Mouse (Mus musculus) limb, embryonic 13.5 days (tissue): Measurements from ENCODE around the gene Hcn4. TPM values are rescaled to one million over a fixed set of nuclear protein-coding genes. Genes with fewer than 3 reads are reported as not detected.

Experiments used
- ATAC-seq: fragments of 200-750 bp; cut with Nextera tagmentation; 2 replicates; pipeline ENCODE4 v1.8.0; 2017; ENCODE audit warnings: low read depth, moderate number of reproducible peaks, moderate TSS enrichment; ENCODE audit not compliant: low FRiP score
- H3K27ac ChIP-seq: fragments of 300-500 bp; sonication (generic); 2 replicates; pipeline ENCODE4 v1.5.1; 2015; ENCODE audit warnings: inconsistent platforms, mild to moderate bottlenecking, moderate library complexity
- H3K27me3 ChIP-seq: fragments of 300-500 bp; sonication (generic); 2 replicates; pipeline ENCODE4 v1.6.1; 2015; ENCODE audit warnings: mild to moderate bottlenecking, inconsistent platforms
- H3K36me3 ChIP-seq: fragments of 300-500 bp; sonication (generic); 2 replicates; pipeline ENCODE4 v1.6.1; 2015; ENCODE audit warnings: inconsistent platforms, mild to moderate bottlenecking, moderate library complexity
- H3K4me1 ChIP-seq: fragments of 300-500 bp; sonication (generic); 2 replicates; pipeline ENCODE4 v1.6.1; 2015; ENCODE audit warnings: inconsistent platforms
- H3K4me2 ChIP-seq: fragments of 300-500 bp; sonication (generic); replicated peaks from 2 replicates; pipeline ENCODE4 v1.6.1; 2015; ENCODE audit warnings: inconsistent platforms, mild to moderate bottlenecking, moderate library complexity
- H3K4me3 ChIP-seq: fragments of 300-500 bp; sonication (generic); 2 replicates; pipeline ENCODE4 v1.5.1; 2015; ENCODE audit warnings: moderate library complexity, mild to moderate bottlenecking, inconsistent platforms
- H3K9ac ChIP-seq: fragments of 300-500 bp; sonication (generic); 2 replicates; pipeline ENCODE4 v1.6.1; 2015; ENCODE audit warnings: mild to moderate bottlenecking, inconsistent platforms
- H3K9me3 ChIP-seq: fragments of 300-500 bp; sonication (generic); 2 replicates; pipeline ENCODE4 v1.6.1; 2016; ENCODE audit warnings: inconsistent platforms
- WGBS: fragments of 180-500 bp; shearing (Covaris S2); methylation state at CpG from one replicate; pipeline ENCODE4 v1.1.7; 2015; 5-methylcytosine and 5-hydroxymethylcytosine counted together
- polyA plus RNA-seq: library from polyadenylated mRNA; unstranded; fragments of >200 nt; fragmentation: Nextera tagmentation; extraction: Ambion mirVana; gene quantifications from 2 replicates; pipeline ENCODE4 v1.2.1, GENCODE M21; 2015

The Hcn4 gene
- polyA plus RNA-seq, 1 experiment from 2014 or later: 0.29 TPM

DNA sequence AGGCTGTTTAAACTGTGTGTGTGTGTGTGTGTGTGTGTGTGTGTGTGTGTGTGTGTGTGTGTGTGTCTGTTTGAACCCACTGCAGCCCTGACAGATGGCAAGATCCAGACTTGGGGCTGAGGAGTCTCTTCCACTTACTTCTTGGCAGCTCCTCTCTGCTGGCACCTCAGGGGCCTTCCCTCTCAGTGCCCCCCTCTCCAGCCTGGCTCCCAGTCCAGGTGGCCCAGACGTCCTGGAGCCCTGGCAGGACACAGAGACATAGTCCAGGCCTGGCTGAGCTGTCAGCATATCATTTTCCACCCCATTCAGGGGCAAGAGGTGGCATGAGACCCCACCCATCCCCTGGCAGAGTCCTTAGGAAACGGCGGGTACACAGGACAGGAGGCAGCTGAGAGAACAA lies 5.5 kb upstream of the Hcn4 start:
- H3K27ac ChIP-seq: no peak overlapping the region
- H3K36me3 ChIP-seq: no peaks in the 10 kb centered on the region
- H3K4me1 ChIP-seq: peaks cover 7% of the 10 kb centered on the region
- no peak overlapping the region for H3K4me3 ChIP-seq
- ATAC-seq: no peak
- H3K27me3 ChIP-seq: peaks cover 68% of the 10 kb centered on the region
- WGBS: 29% methylated on average over 3 of the region's 3 CpGs
- H3K9me3 ChIP-seq: no peaks in the 10 kb centered on the region
- H3K4me2 ChIP-seq: no peak overlapping the region
- H3K9ac ChIP-seq: no peak overlapping the region

DNA sequence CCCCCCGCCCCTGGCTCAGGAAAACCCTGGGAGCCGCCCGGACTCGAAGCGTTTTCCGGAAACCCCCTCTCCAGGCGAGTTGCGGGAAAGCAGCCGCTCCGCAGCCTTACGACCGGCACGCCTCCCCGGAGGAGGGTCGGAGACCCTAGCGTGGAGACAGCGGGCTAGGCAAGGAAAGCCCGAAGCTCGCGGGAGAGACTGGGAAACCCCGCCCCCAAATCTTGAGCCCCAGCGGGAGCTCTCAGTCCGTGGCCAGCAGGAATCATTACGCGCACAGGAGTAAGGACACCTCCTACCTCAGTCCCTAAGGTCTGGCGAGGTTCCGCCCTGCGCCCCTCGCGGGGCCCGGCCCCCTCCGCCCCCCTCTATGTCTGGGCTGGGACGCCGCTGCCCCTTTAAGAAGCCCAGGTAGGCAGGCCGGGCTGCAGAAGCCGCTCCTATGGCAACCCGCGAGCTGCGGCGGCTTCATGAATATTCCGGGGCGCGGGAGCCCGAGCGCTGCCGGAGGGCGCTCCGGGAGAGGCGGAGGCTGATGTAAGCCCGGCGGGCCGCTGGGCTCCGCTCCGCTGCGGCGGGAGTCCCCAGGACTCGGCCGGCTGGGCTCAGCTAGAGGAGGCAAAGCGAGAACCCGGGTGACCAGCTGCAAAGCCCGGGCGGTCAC lies 651 bp upstream of the Hcn4 start:
- no peaks in the 10 kb centered on the region for H3K36me3 ChIP-seq
- WGBS: under 1% methylated on average over 59 of the region's 62 CpGs
- H3K27me3 ChIP-seq: peaks cover 83% of the 10 kb centered on the region
- H3K9ac ChIP-seq: peak overlapping the region; percentile 74
- H3K9me3 ChIP-seq: no peaks in the 10 kb centered on the region
- peak; percentile 91 for ATAC-seq
- H3K27ac ChIP-seq: no peak overlapping the region; the same call in 1 of the 2 replicates
- peak overlapping the region; percentile 81 for H3K4me3 ChIP-seq
- H3K4me1 ChIP-seq: peaks cover 20% of the 10 kb centered on the region
- H3K4me2 ChIP-seq: peak overlapping the region; percentile 100

DNA sequence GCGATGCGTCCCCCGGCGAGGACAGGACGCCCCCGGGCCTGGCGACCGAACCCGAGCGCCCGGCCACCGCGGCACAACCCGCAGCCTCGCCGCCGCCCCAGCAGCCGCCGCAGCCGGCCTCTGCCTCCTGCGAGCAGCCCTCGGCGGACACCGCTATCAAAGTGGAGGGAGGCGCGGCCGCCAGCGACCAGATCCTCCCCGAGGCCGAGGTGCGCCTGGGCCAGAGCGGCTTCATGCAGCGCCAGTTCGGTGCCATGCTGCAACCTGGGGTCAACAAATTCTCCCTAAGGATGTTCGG lies 655 bp downstream of the Hcn4 start:
- peaks cover 20% of the 10 kb centered on the region for H3K4me1 ChIP-seq
- peak overlapping the region; percentile 81 for H3K4me3 ChIP-seq
- ATAC-seq: no peak
- peak overlapping the region; percentile 74 for H3K9ac ChIP-seq
- H3K36me3 ChIP-seq: no peaks in the 10 kb centered on the region
- H3K4me2 ChIP-seq: peak overlapping the region; percentile 100
- H3K9me3 ChIP-seq: no peaks in the 10 kb centered on the region
- under 1% methylated on average over 28 of the region's 35 CpGs for WGBS
- peaks cover 73% of the 10 kb centered on the region for H3K27me3 ChIP-seq
- no peak overlapping the region for H3K27ac ChIP-seq

DNA sequence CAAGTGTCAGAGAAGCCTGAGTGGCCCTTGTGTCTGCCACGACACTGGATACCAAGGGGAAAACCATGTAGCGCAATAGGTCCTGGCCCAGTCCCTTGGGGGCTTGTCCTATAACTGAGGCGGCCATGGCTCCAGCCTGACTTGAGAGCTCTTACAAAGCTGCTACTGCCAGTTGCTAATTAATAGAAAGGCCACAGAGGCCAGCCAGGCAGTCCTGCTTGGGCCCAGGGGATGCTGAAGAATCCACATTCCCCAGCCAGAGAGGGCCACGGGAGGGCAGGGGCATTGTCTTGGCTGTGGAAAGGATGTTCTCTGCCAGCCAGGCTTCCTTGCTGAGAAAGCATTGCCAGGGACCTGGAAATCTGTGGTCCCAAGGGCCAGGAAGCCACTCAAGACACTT lies 6.4 kb downstream of the Hcn4 start:
- no peak overlapping the region for H3K4me3 ChIP-seq
- ATAC-seq: no peak
- H3K9me3 ChIP-seq: no peaks in the 10 kb centered on the region
- no peaks in the 10 kb centered on the region for H3K36me3 ChIP-seq
- WGBS: 60% methylated on average over 4 of the region's 4 CpGs
- no peak overlapping the region for H3K27ac ChIP-seq
- H3K9ac ChIP-seq: no peak overlapping the region
- no peaks in the 10 kb centered on the region for H3K4me1 ChIP-seq
- peaks cover 28% of the 10 kb centered on the region for H3K27me3 ChIP-seq
- no peak overlapping the region for H3K4me2 ChIP-seq

DNA sequence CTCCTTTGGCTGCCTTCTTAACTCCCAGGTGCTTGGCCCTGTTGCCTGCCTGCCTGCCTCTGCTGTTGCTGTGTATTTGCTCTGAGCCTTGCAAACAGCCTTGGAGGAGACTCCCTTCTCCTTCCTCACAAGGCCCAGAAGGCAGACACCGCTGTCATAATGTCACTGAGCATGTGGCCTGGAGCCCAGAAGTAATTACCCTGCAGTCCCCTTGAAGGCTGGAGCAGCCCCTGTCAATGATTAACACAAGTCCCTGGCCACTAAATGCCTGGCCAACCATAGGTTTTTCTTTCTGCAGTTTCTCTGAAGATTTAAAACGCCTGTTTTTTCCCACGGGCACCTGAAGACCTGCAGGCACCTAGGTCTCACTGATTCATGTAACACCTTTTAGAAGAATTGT lies 9.7 kb downstream of the Hcn4 start:
- H3K9me3 ChIP-seq: no peaks in the 10 kb centered on the region
- no peak overlapping the region for H3K4me3 ChIP-seq
- no peak overlapping the region for H3K27ac ChIP-seq
- 0 out of 2 replicates have a peak, but pooled peaks cover 8% of the 10 kb centered on the region for H3K27me3 ChIP-seq
- no peak overlapping the region for H3K4me2 ChIP-seq
- H3K9ac ChIP-seq: no peak overlapping the region
- 50% methylated on average over 3 of the region's 3 CpGs for WGBS
- ATAC-seq: no peak
- H3K36me3 ChIP-seq: no peaks in the 10 kb centered on the region
- no peaks in the 10 kb centered on the region for H3K4me1 ChIP-seq

DNA sequence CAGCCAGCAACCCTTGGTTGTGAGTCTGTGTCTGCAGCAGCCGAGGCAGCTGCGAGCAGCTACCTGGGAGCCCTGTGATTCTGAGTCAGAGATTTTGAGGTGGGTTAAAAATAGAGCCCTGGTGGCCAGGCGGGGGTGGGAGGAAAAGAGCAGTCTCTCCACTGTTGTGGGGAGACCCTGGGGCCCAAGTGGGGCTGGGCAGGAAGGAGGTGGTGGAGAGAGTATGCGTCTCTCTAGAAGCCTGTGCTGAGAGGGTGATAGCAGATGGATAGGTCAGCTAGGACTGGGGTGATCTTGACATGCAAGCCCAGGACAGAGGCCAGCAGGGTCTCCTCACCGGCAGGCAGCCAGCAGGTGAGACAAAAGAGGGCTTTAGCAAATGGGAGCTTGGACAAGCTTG lies 14.0 kb downstream of the Hcn4 start:
- no peak overlapping the region for H3K9ac ChIP-seq
- ATAC-seq: no peak
- H3K4me2 ChIP-seq: no peak overlapping the region
- H3K27me3 ChIP-seq: no peaks in the 10 kb centered on the region
- no peaks in the 10 kb centered on the region for H3K36me3 ChIP-seq
- no peak overlapping the region for H3K27ac ChIP-seq
- no peak overlapping the region for H3K4me3 ChIP-seq
- WGBS: 68% methylated on average over 5 of the region's 5 CpGs
- H3K9me3 ChIP-seq: no peaks in the 10 kb centered on the region
- no peaks in the 10 kb centered on the region for H3K4me1 ChIP-seq

DNA sequence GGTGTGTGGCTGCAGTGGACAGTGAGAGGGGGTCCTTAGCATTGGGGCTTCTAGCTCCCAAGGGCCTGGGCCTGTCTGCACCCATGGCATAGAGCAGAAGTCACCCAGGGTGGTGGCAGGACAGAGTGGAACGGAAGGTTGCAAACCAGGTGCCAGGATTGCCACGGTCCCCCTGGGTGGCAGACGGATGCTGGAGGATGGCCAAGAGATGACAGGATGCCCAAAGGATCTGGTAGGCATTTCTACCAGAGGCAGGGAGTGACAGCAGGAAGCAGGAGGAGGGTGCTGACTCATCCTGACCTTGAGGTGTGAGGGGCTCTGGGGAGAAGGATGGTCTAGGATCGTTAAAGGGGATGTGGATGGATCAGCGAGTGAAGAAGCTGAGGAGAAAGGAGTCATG lies 15.3 kb downstream of the Hcn4 start:
- ATAC-seq: no peak
- Histone ChIP-seq H3K27me3 (no peaks in the 10 kb centered on the region), H3K4me3 (no peak overlapping the region), H3K4me1 (no peaks in the 10 kb centered on the region), H3K27ac (no peak overlapping the region), H3K4me2 (no peak overlapping the region), H3K9ac (no peak overlapping the region), H3K9me3 (no peaks in the 10 kb centered on the region), H3K36me3 (no peaks in the 10 kb centered on the region)
- 80% methylated on average over 5 of the region's 5 CpGs for WGBS

DNA sequence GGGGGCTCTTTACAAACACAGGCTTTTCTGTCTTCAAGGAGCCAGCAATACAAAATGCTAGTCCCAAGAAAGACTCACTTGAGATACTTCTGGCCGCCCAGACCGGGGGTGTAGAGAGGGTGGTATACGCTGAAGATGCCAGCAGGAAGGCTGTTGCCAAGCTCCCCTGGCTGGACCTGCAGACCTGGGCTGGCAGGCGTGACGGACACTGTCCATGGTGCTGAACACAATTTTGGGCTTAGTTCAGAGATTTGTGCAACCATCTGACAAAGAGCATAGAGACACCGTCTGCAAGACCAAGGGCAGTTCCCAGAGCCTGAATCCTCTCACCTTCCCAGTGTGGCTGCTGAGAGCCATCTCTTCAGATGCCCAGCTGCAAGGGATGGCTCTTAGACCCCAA lies 18.4 kb downstream of the Hcn4 start:
- no peak for ATAC-seq
- no peak overlapping the region for H3K4me2 ChIP-seq
- WGBS: 15% methylated on average over 6 of the region's 6 CpGs
- no peak overlapping the region for H3K4me3 ChIP-seq
- no peak overlapping the region for H3K9ac ChIP-seq
- H3K36me3 ChIP-seq: no peaks in the 10 kb centered on the region
- no peaks in the 10 kb centered on the region for H3K27me3 ChIP-seq
- H3K27ac ChIP-seq: no peak overlapping the region
- H3K9me3 ChIP-seq: no peaks in the 10 kb centered on the region
- no peaks in the 10 kb centered on the region for H3K4me1 ChIP-seq

DNA sequence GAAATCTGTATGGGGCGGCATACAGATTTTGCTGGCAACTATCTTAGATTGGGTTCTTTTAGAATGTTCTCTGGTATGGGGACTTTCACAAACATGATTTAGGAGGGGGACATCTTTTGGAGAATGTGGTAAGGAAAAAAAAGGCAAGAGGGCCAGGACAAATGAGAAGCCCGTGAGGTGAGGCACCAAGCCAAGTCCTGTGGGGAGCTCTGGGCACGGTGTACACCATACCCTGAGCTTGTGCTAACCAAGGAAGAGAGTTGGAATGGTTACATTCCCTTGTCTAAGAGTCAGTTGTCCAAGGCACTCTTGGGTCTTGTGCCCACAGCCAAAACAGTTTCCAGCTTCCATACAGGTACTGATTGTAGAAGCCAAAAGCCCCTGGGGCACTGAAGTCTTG lies 21.4 kb downstream of the Hcn4 start:
- H3K36me3 ChIP-seq: no peaks in the 10 kb centered on the region
- H3K27ac ChIP-seq: no peak overlapping the region
- peaks cover 2% of the 10 kb centered on the region; the same call in 1 of the 2 replicates for H3K4me1 ChIP-seq
- H3K4me2 ChIP-seq: no peak overlapping the region
- no peak for ATAC-seq
- 85% methylated on average over 3 of the region's 3 CpGs for WGBS
- no peak overlapping the region for H3K9ac ChIP-seq
- no peaks in the 10 kb centered on the region for H3K27me3 ChIP-seq
- H3K4me3 ChIP-seq: no peak overlapping the region
- no peaks in the 10 kb centered on the region for H3K9me3 ChIP-seq

DNA sequence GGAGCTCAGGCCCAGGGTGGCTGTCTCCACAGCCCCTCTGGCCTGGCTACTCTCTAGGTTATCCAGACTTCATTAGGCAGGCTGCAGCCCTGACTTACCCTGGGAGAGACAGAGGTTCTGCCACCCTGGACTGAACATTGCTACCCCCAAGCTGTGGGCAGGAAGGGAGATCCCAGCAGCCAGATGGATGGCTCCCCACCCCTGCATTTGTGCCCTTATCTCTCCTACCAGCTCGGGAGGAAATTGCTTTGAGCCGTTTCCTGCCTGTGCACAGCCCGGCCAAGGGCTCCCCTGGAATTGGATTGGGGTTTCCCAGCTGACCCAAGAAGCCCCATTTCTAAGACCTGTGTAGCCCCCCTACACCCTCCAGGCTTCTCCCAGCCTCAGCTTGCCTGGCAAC lies 23.8 kb downstream of the Hcn4 start:
- H3K4me2 ChIP-seq: no peak overlapping the region
- H3K4me3 ChIP-seq: no peak overlapping the region
- H3K9me3 ChIP-seq: no peaks in the 10 kb centered on the region
- no peak overlapping the region for H3K27ac ChIP-seq
- H3K36me3 ChIP-seq: no peaks in the 10 kb centered on the region
- ATAC-seq: no peak
- 40% methylated on average over 3 of the region's 3 CpGs for WGBS
- H3K4me1 ChIP-seq: peaks cover 7% of the 10 kb centered on the region; the same call in 1 of the 2 replicates
- H3K9ac ChIP-seq: no peak overlapping the region
- H3K27me3 ChIP-seq: no peaks in the 10 kb centered on the region

DNA sequence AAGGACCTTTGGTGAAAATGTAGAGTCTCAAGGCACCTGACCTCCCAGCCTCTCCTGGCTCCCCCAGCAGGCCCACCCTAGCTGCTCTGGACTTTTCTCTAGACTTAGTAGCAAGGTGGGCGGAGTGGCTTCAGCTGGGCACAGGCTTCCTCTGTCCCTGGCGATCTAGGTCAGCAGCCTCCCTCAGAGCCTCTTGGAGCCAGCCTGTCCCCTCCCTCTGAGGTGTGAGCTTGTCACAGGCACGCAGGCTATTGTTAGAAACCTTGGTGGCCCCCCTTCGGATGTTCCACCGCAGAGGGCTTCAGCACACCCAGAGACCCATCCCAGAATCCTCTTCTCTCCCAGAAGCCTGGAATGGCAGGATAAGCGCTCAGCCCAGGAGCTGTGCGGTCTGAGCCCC lies 24.5 kb downstream of the Hcn4 start:
- 63% methylated on average over 7 of the region's 7 CpGs for WGBS
- Histone ChIP-seq H3K9ac (no peak overlapping the region), H3K4me2 (no peak overlapping the region), H3K4me1 (peaks cover 7% of the 10 kb centered on the region; the same call in 1 of the 2 replicates), H3K4me3 (no peak overlapping the region), H3K36me3 (no peaks in the 10 kb centered on the region), H3K9me3 (no peaks in the 10 kb centered on the region), H3K27ac (no peak overlapping the region), H3K27me3 (no peaks in the 10 kb centered on the region)
- ATAC-seq: no peak

DNA sequence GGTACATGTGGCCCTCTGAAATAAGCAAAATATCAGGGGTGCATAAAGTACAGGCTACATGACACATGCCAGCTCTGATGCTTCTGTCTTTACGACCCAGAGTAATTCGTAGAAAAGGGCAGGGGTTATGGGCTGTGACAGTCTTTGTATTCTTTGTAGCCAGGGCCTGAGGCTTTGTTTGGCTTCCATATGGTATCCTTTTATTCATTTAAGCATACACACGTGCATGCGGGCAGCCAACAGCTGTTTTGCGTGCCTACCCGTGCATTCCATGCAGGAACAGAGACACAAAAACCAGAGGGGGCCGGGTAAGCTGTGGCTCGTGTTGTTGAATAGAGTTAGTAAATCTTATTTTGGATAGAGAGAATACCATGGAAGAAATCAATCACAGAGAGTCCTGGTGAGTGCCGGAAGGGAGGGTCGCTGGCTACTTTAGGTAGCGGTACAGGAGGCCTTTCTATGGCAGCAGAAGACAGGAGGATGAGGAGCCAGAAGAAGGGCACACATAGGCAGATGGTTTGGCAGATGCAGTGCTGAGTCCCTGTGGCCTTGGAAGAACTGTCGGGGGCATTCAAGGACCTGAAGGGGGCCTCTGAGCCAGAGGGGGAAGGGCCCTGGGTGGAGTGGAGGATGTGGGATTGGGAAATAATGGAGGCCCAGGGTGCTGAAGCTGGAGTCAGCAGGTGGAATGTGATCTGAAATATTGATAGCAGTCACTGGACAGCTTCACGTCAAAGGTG lies 26.5 kb downstream of the Hcn4 start:
- Histone ChIP-seq H3K27me3 (no peaks in the 10 kb centered on the region), H3K4me3 (no peak overlapping the region), H3K4me2 (no peak overlapping the region), H3K9me3 (no peaks in the 10 kb centered on the region), H3K36me3 (no peaks in the 10 kb centered on the region), H3K27ac (no peak overlapping the region), H3K9ac (no peak overlapping the region), H3K4me1 (peaks cover 14% of the 10 kb centered on the region)
- WGBS: 60% methylated on average over 13 of the region's 13 CpGs
- ATAC-seq: no peak

DNA sequence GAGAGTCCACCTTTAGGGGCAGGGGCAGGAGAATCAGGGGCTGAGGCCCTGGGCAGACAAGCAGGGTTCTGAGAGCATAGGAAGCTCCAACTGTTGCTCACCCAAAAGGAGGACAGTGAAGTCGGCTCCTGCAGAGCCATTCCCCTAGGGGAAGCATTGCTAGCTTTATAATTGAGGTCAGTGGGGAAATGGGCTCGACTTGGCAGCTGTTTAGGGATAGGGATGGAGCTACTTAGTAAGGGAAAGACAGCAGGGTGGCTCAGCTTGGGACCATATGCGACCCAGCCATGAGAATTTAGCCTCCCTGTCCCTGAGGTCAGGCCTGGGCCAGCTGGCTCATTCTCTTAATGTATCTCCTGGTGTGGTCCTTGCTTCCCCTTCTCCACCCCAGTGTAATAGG lies 31.7 kb downstream of the Hcn4 start:
- H3K27me3 ChIP-seq: peaks cover 16% of the 10 kb centered on the region
- no peaks in the 10 kb centered on the region for H3K36me3 ChIP-seq
- no peak for ATAC-seq
- no peak overlapping the region for H3K9ac ChIP-seq
- H3K9me3 ChIP-seq: no peaks in the 10 kb centered on the region
- H3K4me2 ChIP-seq: no peak overlapping the region
- 20% methylated on average over 3 of the region's 3 CpGs for WGBS
- no peak overlapping the region for H3K27ac ChIP-seq
- H3K4me3 ChIP-seq: no peak overlapping the region
- peaks cover 22% of the 10 kb centered on the region for H3K4me1 ChIP-seq
